Mouse (Mus musculus) C2C12 (cell line): Measurements from ENCODE around the gene Cpne6.

Experiments used
- CEBPB ChIP-seq: IDR thresholded peaks from one replicate; pipeline ENCODE4 v1.6.1; 2011; ENCODE audit warnings: low read depth, mild to moderate bottlenecking, control low read depth, moderate library complexity
- CTCF ChIP-seq: IDR thresholded peaks from one replicate; pipeline ENCODE4 v1.5.1; 2011; ENCODE audit not compliant: control insufficient read depth, insufficient read depth, insufficient read length
- MAX ChIP-seq: IDR thresholded peaks from one replicate; pipeline ENCODE4 v1.6.1; 2011; ENCODE audit warnings: mild to moderate bottlenecking, control low read depth
- USF1 ChIP-seq: IDR thresholded peaks from one replicate; pipeline ENCODE4 v1.6.1; 2011; ENCODE audit warnings: low read depth, mild to moderate bottlenecking, control low read depth, moderate library complexity

GRCm38 (mm10) chr14:55565748-55566147 lies 55.5 kb downstream of the Cpne6 start:
- TF ChIP-seq CEBPB (no peak), CTCF (no peak), USF1 (no peak), MAX (no peak)
